In genomic region chr7:102268395-102268748, GRCm38 (mm10) we compare ENCODE assay signal across 7 mouse cellular contexts. TPM values are rescaled to one million over a fixed set of nuclear protein-coding genes. Genes with fewer than 3 reads are reported as not detected.
A peak's percentile ranks its signal among the peaks of the same experiment; 100 is the strongest.
DNase-seq lines count a peak whose midpoint lies in the region; ATAC-seq and TF ChIP-seq lines count a peak whose summit lies in the region.

No protein-coding gene starts in this region.

- TF ChIP-seq POLR2A in small intestine, adult 2 months (IDR thresholded peaks at IDR 0.05; ENCODE audit: low read depth, low read length): no peak

- H3K4me2 ChIP-seq in lung, postnatal 0 days (replicated peaks; ENCODE audit: low read depth, low read length): peak overlapping the region; percentile 92
- H3K4me2 ChIP-seq in limb, embryonic 11.5 days (ENCODE audit: low read depth, severe bottlenecking): peak overlapping the region; percentile 84

- peak overlapping the region; percentile 82 for H3K4me3 ChIP-seq in lung, postnatal 0 days (ENCODE audit: low read depth, low read length)
- H3K4me3 ChIP-seq in limb, embryonic 11.5 days (ENCODE audit: low read depth, low read length): peak overlapping the region; percentile 64
- H3K4me3 ChIP-seq in small intestine, adult 2 months (ENCODE audit: low read depth, low read length): peak overlapping the region; percentile 76

- H3K27me3 ChIP-seq in lung, postnatal 0 days (replicated peaks; ENCODE audit: insufficient read depth, low read length): no peaks in the 10 kb centered on the region
- peaks cover 5% of the 10 kb centered on the region; the same call in 1 of the 2 replicates for H3K27me3 ChIP-seq in limb, embryonic 11.5 days (ENCODE audit: control insufficient read depth, insufficient read depth, low read length)
- H3K27me3 ChIP-seq in small intestine, adult 2 months (ENCODE audit: control insufficient read depth, insufficient read depth, low read length): no peaks in the 10 kb centered on the region

- H3K27ac ChIP-seq in lung, postnatal 0 days (ENCODE audit: low read length): no peak overlapping the region
- no peak overlapping the region for H3K27ac ChIP-seq in limb, embryonic 11.5 days (replicated peaks; ENCODE audit: low read depth, low read length)
- H3K27ac ChIP-seq in small intestine, adult 2 months (ENCODE audit: insufficient read depth, low read depth, low read length): peak overlapping the region; percentile 34; the same call in 1 of the 2 replicates

- 10% methylated on average over 12 of the region's 12 CpGs for WGBS in lung, postnatal 0 days
- WGBS in limb, embryonic 11.5 days: 9% methylated on average over 12 of the region's 12 CpGs
- WGBS in small intestine, adult 2 months: 3% methylated on average over 12 of the region's 12 CpGs

- no peak for DNase-seq in lung, postnatal 0 days (ENCODE audit: low spot score)
- no peak for DNase-seq in lung, adult 18-20 months
- no peak for DNase-seq in limb, embryonic 11.5 days (ENCODE audit: low spot score)
- DNase-seq in retina, postnatal 1 day: no peak
- no peak for DNase-seq in natural killer cell, adult 2 months (ENCODE audit: low spot score in 2 of 2)

- H3K9me3 ChIP-seq in lung, postnatal 0 days (ENCODE audit: low read length): no peaks in the 10 kb centered on the region
- H3K9me3 ChIP-seq in limb, embryonic 11.5 days (ENCODE audit: control insufficient read depth, low read length): no peaks in the 10 kb centered on the region

- peak overlapping the region; percentile 56 for H3K9ac ChIP-seq in lung, postnatal 0 days (replicated peaks; ENCODE audit: low read depth)
- H3K9ac ChIP-seq in limb, embryonic 11.5 days (ENCODE audit: low read length): peak overlapping the region; percentile 72

- no peaks in the 10 kb centered on the region for H3K36me3 ChIP-seq in lung, postnatal 0 days (ENCODE audit: insufficient read depth, low read length)
- no peaks in the 10 kb centered on the region for H3K36me3 ChIP-seq in limb, embryonic 11.5 days (ENCODE audit: control insufficient read depth, insufficient read depth, low read length)
- H3K36me3 ChIP-seq in small intestine, adult 2 months (ENCODE audit: control insufficient read depth, insufficient read depth, low read length): no peaks in the 10 kb centered on the region

- TF ChIP-seq CTCF in lung, postnatal 0 days (IDR thresholded peaks at IDR 0.05): no peak
- TF ChIP-seq CTCF in small intestine, adult 2 months (IDR thresholded peaks at IDR 0.05; ENCODE audit: extremely low read depth, insufficient read length, insufficient replicate concordance, low read depth, low read length): no peak

- no peak for ATAC-seq in lung, postnatal 0 days
- ATAC-seq in erythroblast, adult 5-6 weeks (replicated peaks; ENCODE audit: low FRiP score, poor library complexity, severe bottlenecking): peak; percentile 17
- ATAC-seq in limb, embryonic 11.5 days (ENCODE audit: insufficient number of reproducible peaks, low FRiP score, low TSS enrichment, low read depth): no peak

- TF ChIP-seq EP300 in lung, postnatal 0 days (IDR thresholded peaks at IDR 0.05): no peak

- H3K4me1 ChIP-seq in lung, postnatal 0 days (ENCODE audit: insufficient read depth, low read depth, low read length): peaks cover 7% of the 10 kb centered on the region; the same call in 1 of the 2 replicates
- H3K4me1 ChIP-seq in limb, embryonic 11.5 days (ENCODE audit: control insufficient read depth, insufficient read depth, low read length): no peaks in the 10 kb centered on the region
- H3K4me1 ChIP-seq in small intestine, adult 2 months (ENCODE audit: control insufficient read depth, insufficient read depth, insufficient read length, low read length): peaks cover 10% of the 10 kb centered on the region

RNA-seq across cellular contexts. Expression of gene Stim1, which starts 0.8 kb away (rescaled TPM):
- polyA plus RNA-seq in lung, postnatal 0 days (2015; fragmentation: Nextera tagmentation; extraction: Ambion mirVana): 18.6 and 19.1 TPM in 2 replicates
- 7.7 and 29.2 TPM in 2 replicates for total RNA-seq in erythroblast, adult 5-6 weeks (2015; ENCODE audit: low replicate concordance)
- 18.1 and 18.5 TPM in 2 replicates for total RNA-seq in erythroblast, adult 5-6 weeks (2017; ENCODE audit: low replicate concordance)
- 14.2 and 15.8 TPM in 2 replicates for polyA plus RNA-seq in limb, embryonic 11.5 days (2014; fragmentation: Nextera tagmentation; extraction: Ambion mirVana)
- polyA plus RNA-seq in small intestine, adult 2 months (2012; rRNA removed): 20.7 and 21.6 TPM in 2 replicates

RNA-seq across cellular contexts. Expression of gene Rhog, which starts 12.5 kb away (rescaled TPM):
- 133 and 141 TPM in 2 replicates for polyA plus RNA-seq in lung, postnatal 0 days (2015; fragmentation: Nextera tagmentation; extraction: Ambion mirVana)
- total RNA-seq in erythroblast, adult 5-6 weeks (2015; ENCODE audit: low replicate concordance): 110 and 113 TPM in 2 replicates
- total RNA-seq in erythroblast, adult 5-6 weeks (2017; ENCODE audit: low replicate concordance): 22.4 and 27.5 TPM in 2 replicates
- 54.4 and 58.7 TPM in 2 replicates for polyA plus RNA-seq in limb, embryonic 11.5 days (2014; fragmentation: Nextera tagmentation; extraction: Ambion mirVana)
- 74.5 and 165 TPM in 2 replicates for polyA plus RNA-seq in small intestine, adult 2 months (2012; rRNA removed)

RNA-seq across cellular contexts. Expression of gene Pgap2, which starts 58.4 kb away (rescaled TPM):
- polyA plus RNA-seq in lung, postnatal 0 days (2015; fragmentation: Nextera tagmentation; extraction: Ambion mirVana): 109 and 137 TPM in 2 replicates
- 19.0 and 23.4 TPM in 2 replicates for total RNA-seq in erythroblast, adult 5-6 weeks (2015; ENCODE audit: low replicate concordance)
- 3.5 and 5.7 TPM in 2 replicates for total RNA-seq in erythroblast, adult 5-6 weeks (2017; ENCODE audit: low replicate concordance)
- polyA plus RNA-seq in limb, embryonic 11.5 days (2014; fragmentation: Nextera tagmentation; extraction: Ambion mirVana): 73.7 and 78.3 TPM in 2 replicates
- 49.6 and 58.0 TPM in 2 replicates for polyA plus RNA-seq in small intestine, adult 2 months (2012; rRNA removed)

RNA-seq across cellular contexts. Expression of gene Nup98, which starts 58.4 kb away (rescaled TPM):
- polyA plus RNA-seq in lung, postnatal 0 days (2015; fragmentation: Nextera tagmentation; extraction: Ambion mirVana): 15.5 and 17.0 TPM in 2 replicates
- total RNA-seq in erythroblast, adult 5-6 weeks (2015; ENCODE audit: low replicate concordance): 18.6 and 20.7 TPM in 2 replicates
- 14.4 and 16.6 TPM in 2 replicates for total RNA-seq in erythroblast, adult 5-6 weeks (2017; ENCODE audit: low replicate concordance)
- polyA plus RNA-seq in limb, embryonic 11.5 days (2014; fragmentation: Nextera tagmentation; extraction: Ambion mirVana): 53.7 and 55.2 TPM in 2 replicates
- polyA plus RNA-seq in small intestine, adult 2 months (2012; rRNA removed): 5.2 and 12.2 TPM in 2 replicates
